Comparison of ENCODE assay signal across 28 mouse cellular contexts in the genomic region with DNA sequence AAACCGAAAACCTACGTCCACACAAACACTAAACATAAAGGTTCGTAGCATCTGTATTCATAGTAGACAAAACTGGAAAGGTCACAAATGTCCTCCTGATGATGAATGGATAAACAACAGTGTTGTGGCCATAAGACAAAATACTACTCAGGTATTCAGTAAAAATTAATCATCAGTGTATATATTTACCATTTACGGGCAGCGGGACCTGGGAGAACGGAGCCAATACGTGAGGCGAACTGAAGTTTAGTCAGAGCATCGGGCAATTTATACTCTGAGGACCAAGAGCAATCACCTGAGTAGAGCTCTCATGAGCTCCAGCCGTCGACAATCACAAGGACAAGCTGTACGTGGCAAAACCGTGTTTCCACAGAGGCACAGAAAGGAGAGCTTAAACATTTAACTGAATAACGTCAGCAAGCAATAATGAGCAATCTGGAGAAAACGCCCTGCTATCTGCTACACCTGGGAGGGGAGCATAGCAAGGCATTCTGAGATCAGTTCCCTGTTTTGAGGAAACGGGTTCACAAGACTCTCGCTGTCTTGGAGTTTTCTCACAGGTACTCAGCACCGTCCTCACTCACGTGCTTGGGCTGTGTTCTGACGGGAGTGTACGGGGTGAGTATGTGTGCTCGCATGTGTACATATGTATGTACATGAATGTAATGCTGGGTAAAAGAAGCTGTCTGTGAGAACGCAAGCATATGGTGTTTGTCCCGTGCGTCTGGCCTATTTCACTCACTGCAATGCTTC. TPM values are rescaled to one million over a fixed set of nuclear protein-coding genes. Genes with fewer than 3 reads are reported as not detected.
DNase-seq lines count a peak whose midpoint lies in the region; ATAC-seq and TF ChIP-seq lines count a peak whose summit lies in the region.
"Had no signal": no experiment of that assay in that cellular context is flagged by ENCODE, and none has a peak within 500 bp of the region (broad histone marks: within the 10 kb centered on the region; RNA-seq: fewer than 3 reads in every experiment).

No protein-coding gene starts in this region.

- DNase-seq in forebrain, embryonic 14.5 days (ENCODE audit: low spot score), result peak; percentile 49
- no peak for DNase-seq in frontal cortex, adult 2 months (ENCODE audit: extremely low spot score in 1 of 2, low spot score in 1 of 2)
- DNase-seq in lung, postnatal 0 days (ENCODE audit: low spot score), result peak; percentile 38
- DNase-seq in lung, postnatal 4 days, result no peak
- DNase-seq in kidney, postnatal 25 days, result no peak
- no peak for DNase-seq in adrenal gland, adult 2 months
- DNase-seq: adrenal gland, adult 8-10 months; adrenal gland, postnatal 25 days; cerebellum, adult 11 months; cerebellum, adult 2 months; cerebellum, adult 9-11 months; cerebellum, postnatal 25 days; gastrocnemius, postnatal 10 days; gastrocnemius, postnatal 36 days; heart, postnatal 10 days; heart, postnatal 36 days; kidney, adult 11 months had no signal

- TF ChIP-seq CTCF in lung, postnatal 0 days (IDR thresholded peaks at IDR 0.05), result no peak

- TF ChIP-seq EP300 in lung, postnatal 0 days (IDR thresholded peaks at IDR 0.05), result no peak

- H3K4me3 ChIP-seq in forebrain, embryonic 14.5 days (ENCODE audit: low read depth, low read length), result no peak overlapping the region
- no peak overlapping the region for H3K4me3 ChIP-seq in forebrain, embryonic 12.5 days (replicated peaks)
- H3K4me3 ChIP-seq in lung, postnatal 0 days (ENCODE audit: low read depth, low read length), result no peak overlapping the region
- H3K4me3 ChIP-seq: embryonic facial prominence, embryonic 12.5 days; embryonic facial prominence, embryonic 15.5 days; forebrain, embryonic 13.5 days; heart, embryonic 12.5 days; heart, embryonic 15.5 days; hindbrain, embryonic 10.5 days; hindbrain, embryonic 13.5 days; intestine, embryonic 15.5 days had no signal

- H3K9ac ChIP-seq in forebrain, embryonic 14.5 days (ENCODE audit: low read length), result no peak overlapping the region
- H3K9ac ChIP-seq in forebrain, embryonic 12.5 days, result no peak overlapping the region
- H3K9ac ChIP-seq in lung, postnatal 0 days (replicated peaks; ENCODE audit: low read depth), result no peak overlapping the region
- H3K9ac ChIP-seq: embryonic facial prominence, embryonic 12.5 days; embryonic facial prominence, embryonic 15.5 days; forebrain, embryonic 13.5 days; heart, embryonic 12.5 days; heart, embryonic 15.5 days; hindbrain, embryonic 13.5 days; intestine, embryonic 15.5 days had no signal

- no peak for ATAC-seq in forebrain, embryonic 14.5 days
- no peak for ATAC-seq in forebrain, embryonic 12.5 days (ENCODE audit: low FRiP score)
- ATAC-seq in frontal cortex, adult (ENCODE audit: low TSS enrichment), result peak; percentile 20; the same call in 1 of the 2 replicates
- peak; percentile 58 for ATAC-seq in lung, postnatal 0 days
- ATAC-seq: forebrain, embryonic 13.5 days; hindbrain, embryonic 16.5 days; intestine, embryonic 15.5 days had no signal

- H3K4me1 ChIP-seq in forebrain, embryonic 14.5 days (ENCODE audit: control insufficient read depth, insufficient read depth, low read length), result 0 out of 2 replicates have a peak, but pooled peaks cover 5% of the 10 kb centered on the region
- H3K4me1 ChIP-seq in forebrain, embryonic 12.5 days, result peaks cover 14% of the 10 kb centered on the region
- no peaks in the 10 kb centered on the region for H3K4me1 ChIP-seq in lung, postnatal 0 days (ENCODE audit: insufficient read depth, low read depth, low read length)
- H3K4me1 ChIP-seq: embryonic facial prominence, embryonic 12.5 days; embryonic facial prominence, embryonic 15.5 days; heart, embryonic 15.5 days; hindbrain, embryonic 13.5 days; intestine, embryonic 15.5 days had no signal

- H3K9me3 ChIP-seq in forebrain, embryonic 14.5 days (replicated peaks; ENCODE audit: control insufficient read depth, low read length), result no peaks in the 10 kb centered on the region
- no peaks in the 10 kb centered on the region for H3K9me3 ChIP-seq in forebrain, embryonic 12.5 days
- H3K9me3 ChIP-seq in lung, postnatal 0 days (ENCODE audit: low read length), result no peaks in the 10 kb centered on the region
- H3K9me3 ChIP-seq: embryonic facial prominence, embryonic 12.5 days; embryonic facial prominence, embryonic 15.5 days; forebrain, embryonic 13.5 days; heart, embryonic 12.5 days; heart, embryonic 15.5 days; hindbrain, embryonic 10.5 days; hindbrain, embryonic 13.5 days; intestine, embryonic 15.5 days had no signal

- no peaks in the 10 kb centered on the region for H3K27me3 ChIP-seq in forebrain, embryonic 14.5 days (replicated peaks; ENCODE audit: control insufficient read depth, insufficient read depth, low read length)
- H3K27me3 ChIP-seq in forebrain, embryonic 12.5 days, result no peaks in the 10 kb centered on the region
- no peaks in the 10 kb centered on the region for H3K27me3 ChIP-seq in lung, postnatal 0 days (replicated peaks; ENCODE audit: insufficient read depth, low read length)
- H3K27me3 ChIP-seq: embryonic facial prominence, embryonic 12.5 days; embryonic facial prominence, embryonic 15.5 days; forebrain, embryonic 13.5 days; heart, embryonic 12.5 days; heart, embryonic 15.5 days; hindbrain, embryonic 13.5 days; intestine, embryonic 15.5 days had no signal

- H3K36me3 ChIP-seq in forebrain, embryonic 14.5 days (ENCODE audit: control insufficient read depth, insufficient read depth, low read length), result 0 out of 2 replicates have a peak, but pooled peaks cover 3% of the 10 kb centered on the region
- no peaks in the 10 kb centered on the region for H3K36me3 ChIP-seq in forebrain, embryonic 12.5 days (replicated peaks)
- no peaks in the 10 kb centered on the region for H3K36me3 ChIP-seq in lung, postnatal 0 days (ENCODE audit: insufficient read depth, low read length)
- H3K36me3 ChIP-seq: embryonic facial prominence, embryonic 15.5 days; heart, embryonic 12.5 days; heart, embryonic 15.5 days; hindbrain, embryonic 13.5 days; intestine, embryonic 15.5 days had no signal

- no peak overlapping the region; the same call in 1 of the 2 replicates for H3K27ac ChIP-seq in forebrain, embryonic 14.5 days (ENCODE audit: low read depth, low read length)
- H3K27ac ChIP-seq in forebrain, embryonic 12.5 days, result no peak overlapping the region
- peak overlapping the region; percentile 64 for H3K27ac ChIP-seq in lung, postnatal 0 days (ENCODE audit: low read length)
- H3K27ac ChIP-seq: embryonic facial prominence, embryonic 12.5 days; embryonic facial prominence, embryonic 15.5 days; forebrain, embryonic 13.5 days; heart, embryonic 15.5 days; hindbrain, embryonic 10.5 days; hindbrain, embryonic 13.5 days; intestine, embryonic 15.5 days had no signal

- WGBS in forebrain, embryonic 14.5 days, result 85% methylated on average over 25 of the region's 25 CpGs
- 90% methylated on average over 25 of the region's 25 CpGs for WGBS in forebrain, embryonic 12.5 days
- WGBS in lung, postnatal 0 days, result 67% methylated on average over 25 of the region's 25 CpGs

- no peak overlapping the region for H3K4me2 ChIP-seq in forebrain, embryonic 14.5 days (ENCODE audit: low read length)
- H3K4me2 ChIP-seq in forebrain, embryonic 12.5 days, result no peak overlapping the region
- H3K4me2 ChIP-seq in lung, postnatal 0 days (replicated peaks; ENCODE audit: low read depth, low read length), result peak overlapping the region; percentile 21; the same call in 1 of the 2 replicates
- H3K4me2 ChIP-seq: embryonic facial prominence, embryonic 12.5 days; embryonic facial prominence, embryonic 15.5 days; forebrain, embryonic 13.5 days; heart, embryonic 12.5 days; heart, embryonic 15.5 days; hindbrain, embryonic 13.5 days; intestine, embryonic 15.5 days had no signal

RNA-seq across cellular contexts. Expression of a gene that starts 15.7 kb away (rescaled TPM):
- 64.4 and 81.6 TPM in 2 replicates for polyA plus RNA-seq in forebrain, embryonic 14.5 days (2014; fragmentation: Nextera tagmentation; extraction: Ambion mirVana)
- 69.1 and 78.0 TPM in 2 replicates for polyA plus RNA-seq in forebrain, embryonic 12.5 days (2016; fragmentation: Nextera tagmentation; extraction: Ambion mirVana)
- polyA plus RNA-seq in frontal cortex, adult 2 months (2012; rRNA removed), result 464 and 504 TPM in 2 replicates
- polyA plus RNA-seq in lung, postnatal 0 days (2015; fragmentation: Nextera tagmentation; extraction: Ambion mirVana), result 44.7 and 47.3 TPM in 2 replicates
- 100 to 1,000 TPM; 101 to 180 TPM for total RNA-seq in adrenal gland, adult 2 months (2021)
- polyA plus RNA-seq in adrenal gland, adult 2 months (2012; rRNA removed), result 46.7 and 86.7 TPM in 2 replicates

RNA-seq across cellular contexts. Expression of a gene that starts 28.4 kb away (rescaled TPM):
- 176 and 193 TPM in 2 replicates for polyA plus RNA-seq in forebrain, embryonic 14.5 days (2014; fragmentation: Nextera tagmentation; extraction: Ambion mirVana)
- polyA plus RNA-seq in forebrain, embryonic 12.5 days (2016; fragmentation: Nextera tagmentation; extraction: Ambion mirVana), result 134 and 141 TPM in 2 replicates
- 48.1 and 49.8 TPM in 2 replicates for polyA plus RNA-seq in frontal cortex, adult 2 months (2012; rRNA removed)
- polyA plus RNA-seq in lung, postnatal 0 days (2015; fragmentation: Nextera tagmentation; extraction: Ambion mirVana), result 95.8 and 107 TPM in 2 replicates
- 10 to 100 TPM; 47.2 to 54.9 TPM for total RNA-seq in adrenal gland, adult 2 months (2021)
- polyA plus RNA-seq in adrenal gland, adult 2 months (2012; rRNA removed), result 4.5 and 4.6 TPM in 2 replicates

Comparison
In these comparisons a context has a peak if more than half of its experiments do, and no peak if none do; other contexts are left out.
1. DNase-seq: peak in forebrain, embryonic 14.5 days (single experiment) and lung, postnatal 0 days (single experiment); none in frontal cortex, adult 2 months (0 of 2), lung, postnatal 4 days (0 of 2), kidney, postnatal 25 days (0 of 2) and adrenal gland, adult 2 months (single experiment).
2. ATAC-seq: peak in frontal cortex, adult (single experiment) and lung, postnatal 0 days (single experiment); none in forebrain, embryonic 14.5 days (single experiment) and forebrain, embryonic 12.5 days (single experiment).